Comparison of ENCODE assay signal across 11 mouse cellular contexts in genomic region chr14:25736140-25736539, GRCm38 (mm10). TPM values are rescaled to one million over a fixed set of nuclear protein-coding genes. Genes with fewer than 3 reads are reported as not detected.
DNase-seq lines count a peak whose midpoint lies in the region; ATAC-seq and TF ChIP-seq lines count a peak whose summit lies in the region.
"Had no signal": no experiment of that assay in that cellular context is flagged by ENCODE, and none has a peak within 500 bp of the region (broad histone marks: within the 10 kb centered on the region; RNA-seq: fewer than 3 reads in every experiment).

No protein-coding gene starts in this region.

- no peaks in the 10 kb centered on the region for H3K9me3 ChIP-seq in forebrain, embryonic 15.5 days
- no peaks in the 10 kb centered on the region for H3K9me3 ChIP-seq in forebrain, embryonic 14.5 days (replicated peaks; ENCODE audit: control insufficient read depth, low read length)
- no peaks in the 10 kb centered on the region for H3K9me3 ChIP-seq in kidney, embryonic 14.5 days (ENCODE audit: control insufficient read depth, low read length)
- H3K9me3 ChIP-seq in limb, embryonic 14.5 days (ENCODE audit: control insufficient read depth, low read length) = no peaks in the 10 kb centered on the region
- H3K9me3 ChIP-seq: midbrain, embryonic 12.5 days had no signal

- DNase-seq in forebrain, embryonic 14.5 days (ENCODE audit: low spot score) = no peak
- DNase-seq in kidney, postnatal 25 days = no peak
- peak; percentile 50 for DNase-seq in NIH3T3 (ENCODE audit: low read depth)
- no peak for DNase-seq in limb, embryonic 14.5 days (ENCODE audit: low spot score)
- no peak for DNase-seq in right cerebral cortex, adult 18-20 months
- DNase-seq in layer of hippocampus, adult 11-12 months (ENCODE audit: low spot score) = no peak
- DNase-seq: adrenal gland, postnatal 14 days; cerebellum, adult 8-10 months had no signal

- ATAC-seq in forebrain, embryonic 15.5 days (replicated peaks) = no peak
- ATAC-seq in forebrain, embryonic 14.5 days = no peak
- ATAC-seq in kidney, embryonic 14.5 days (ENCODE audit: low FRiP score, low TSS enrichment) = no peak; the same call in 1 of the 2 replicates
- ATAC-seq in limb, embryonic 14.5 days (ENCODE audit: low FRiP score, low read depth) = no peak

- H3K4me1 ChIP-seq in forebrain, embryonic 15.5 days = peaks cover 26% of the 10 kb centered on the region
- H3K4me1 ChIP-seq in forebrain, embryonic 14.5 days (ENCODE audit: control insufficient read depth, insufficient read depth, low read length) = peaks cover 9% of the 10 kb centered on the region
- H3K4me1 ChIP-seq in kidney, embryonic 14.5 days (ENCODE audit: control insufficient read depth, insufficient read depth, low read length) = peaks cover 56% of the 10 kb centered on the region
- peaks cover 64% of the 10 kb centered on the region for H3K4me1 ChIP-seq in limb, embryonic 14.5 days (ENCODE audit: control insufficient read depth, insufficient read depth, low read length)

- H3K27me3 ChIP-seq in forebrain, embryonic 15.5 days = no peaks in the 10 kb centered on the region
- H3K27me3 ChIP-seq in forebrain, embryonic 14.5 days (replicated peaks; ENCODE audit: control insufficient read depth, insufficient read depth, low read length) = no peaks in the 10 kb centered on the region
- no peaks in the 10 kb centered on the region for H3K27me3 ChIP-seq in kidney, embryonic 14.5 days (ENCODE audit: control insufficient read depth, insufficient read depth, low read length)
- H3K27me3 ChIP-seq in limb, embryonic 14.5 days (ENCODE audit: control insufficient read depth, insufficient read depth, low read length) = no peaks in the 10 kb centered on the region
- H3K27me3 ChIP-seq: midbrain, embryonic 12.5 days had no signal

- H3K4me3 ChIP-seq in forebrain, embryonic 15.5 days = no peak overlapping the region
- H3K4me3 ChIP-seq in forebrain, embryonic 14.5 days (ENCODE audit: low read depth, low read length) = no peak overlapping the region
- H3K4me3 ChIP-seq in kidney, embryonic 14.5 days (ENCODE audit: low read length) = no peak overlapping the region
- H3K4me3 ChIP-seq in limb, embryonic 14.5 days (replicated peaks; ENCODE audit: low read length) = no peak overlapping the region
- H3K4me3 ChIP-seq: midbrain, embryonic 12.5 days had no signal

- WGBS in forebrain, embryonic 15.5 days = 89% methylated on average over 3 of the region's 3 CpGs
- 75% methylated on average over 3 of the region's 3 CpGs for WGBS in forebrain, embryonic 14.5 days
- 81% methylated on average over 3 of the region's 3 CpGs for WGBS in kidney, embryonic 14.5 days
- WGBS in limb, embryonic 14.5 days = 81% methylated on average over 3 of the region's 3 CpGs

- TF ChIP-seq POLR2A in limb, embryonic 14.5 days (IDR thresholded peaks at IDR 0.05; ENCODE audit: borderline replicate concordance, extremely low read depth, insufficient read depth, insufficient read length) = no peak

- no peak overlapping the region for H3K4me2 ChIP-seq in forebrain, embryonic 15.5 days (replicated peaks)
- no peak overlapping the region for H3K4me2 ChIP-seq in forebrain, embryonic 14.5 days (ENCODE audit: low read length)
- H3K4me2 ChIP-seq in kidney, embryonic 14.5 days (replicated peaks; ENCODE audit: low read depth, low read length) = no peak overlapping the region
- H3K4me2 ChIP-seq in limb, embryonic 14.5 days (replicated peaks; ENCODE audit: low read depth, low read length, severe bottlenecking) = 0 out of 2 replicates have a peak overlapping the region, but pooled peaks have one; percentile 8
- H3K4me2 ChIP-seq: midbrain, embryonic 12.5 days had no signal

- H3K36me3 ChIP-seq in forebrain, embryonic 15.5 days = no peaks in the 10 kb centered on the region
- H3K36me3 ChIP-seq in forebrain, embryonic 14.5 days (ENCODE audit: control insufficient read depth, insufficient read depth, low read length) = no peaks in the 10 kb centered on the region
- peaks cover 9% of the 10 kb centered on the region; the same call in 1 of the 2 replicates for H3K36me3 ChIP-seq in kidney, embryonic 14.5 days (ENCODE audit: control insufficient read depth, insufficient read depth, low read length)
- H3K36me3 ChIP-seq in limb, embryonic 14.5 days (ENCODE audit: control insufficient read depth, insufficient read depth, low read length) = peaks cover 17% of the 10 kb centered on the region
- H3K36me3 ChIP-seq: midbrain, embryonic 12.5 days had no signal

- no peak overlapping the region for H3K9ac ChIP-seq in forebrain, embryonic 15.5 days (replicated peaks)
- H3K9ac ChIP-seq in forebrain, embryonic 14.5 days (ENCODE audit: low read length) = no peak overlapping the region
- no peak overlapping the region for H3K9ac ChIP-seq in kidney, embryonic 14.5 days (ENCODE audit: low read depth, low read length)
- no peak overlapping the region for H3K9ac ChIP-seq in limb, embryonic 14.5 days (ENCODE audit: low read depth, low read length, severe bottlenecking)
- H3K9ac ChIP-seq: midbrain, embryonic 12.5 days had no signal

- H3K27ac ChIP-seq in forebrain, embryonic 15.5 days (replicated peaks) = 0 out of 2 replicates have a peak overlapping the region, but pooled peaks have one; percentile 42
- no peak overlapping the region for H3K27ac ChIP-seq in forebrain, embryonic 14.5 days (ENCODE audit: low read depth, low read length)
- H3K27ac ChIP-seq in kidney, embryonic 14.5 days (ENCODE audit: low read depth, low read length) = peak overlapping the region; percentile 53; the same call in 1 of the 2 replicates
- H3K27ac ChIP-seq in limb, embryonic 14.5 days (replicated peaks; ENCODE audit: low read depth, low read length) = peak overlapping the region; percentile 70
- H3K27ac ChIP-seq: midbrain, embryonic 12.5 days had no signal

RNA-seq across cellular contexts. Expression of gene Zcchc24, which starts 32.7 kb away (rescaled TPM):
- 10.7 and 12.3 TPM in 2 replicates for polyA plus RNA-seq in forebrain, embryonic 15.5 days (2015; fragmentation: Nextera tagmentation; extraction: Ambion mirVana)
- 8.0 and 9.8 TPM in 2 replicates for polyA plus RNA-seq in forebrain, embryonic 14.5 days (2014; fragmentation: Nextera tagmentation; extraction: Ambion mirVana)
- 17.0 and 24.0 TPM in 2 replicates for polyA plus RNA-seq in kidney, embryonic 14.5 days (2014; fragmentation: Nextera tagmentation; extraction: Ambion mirVana)
- polyA plus RNA-seq in limb, embryonic 14.5 days (2012; rRNA removed) = 52.7 and 58.0 TPM in 2 replicates
- 45.1 and 49.3 TPM in 2 replicates for polyA plus RNA-seq in limb, embryonic 14.5 days (2014; fragmentation: Nextera tagmentation; extraction: Ambion mirVana)

RNA-seq across cellular contexts. Expression of gene Ppif, which starts 42.2 kb away (rescaled TPM):
- 21.5 and 24.3 TPM in 2 replicates for polyA plus RNA-seq in forebrain, embryonic 15.5 days (2015; fragmentation: Nextera tagmentation; extraction: Ambion mirVana)
- polyA plus RNA-seq in forebrain, embryonic 14.5 days (2014; fragmentation: Nextera tagmentation; extraction: Ambion mirVana) = 25.3 and 28.2 TPM in 2 replicates
- polyA plus RNA-seq in kidney, embryonic 14.5 days (2014; fragmentation: Nextera tagmentation; extraction: Ambion mirVana) = 44.4 and 46.6 TPM in 2 replicates
- polyA plus RNA-seq in limb, embryonic 14.5 days (2012; rRNA removed) = 67.1 and 79.9 TPM in 2 replicates
- 27.3 and 28.9 TPM in 2 replicates for polyA plus RNA-seq in limb, embryonic 14.5 days (2014; fragmentation: Nextera tagmentation; extraction: Ambion mirVana)
